Mouse (Mus musculus): ENCODE results near the gene Xpo6.

GRCm38 (mm10) chr7:126085154-126085553 lies 115.1 kb downstream of the Xpo6 start:
- TF ChIP-seq CTCF (IDR thresholded peaks at IDR 0.05; ENCODE audit: borderline replicate concordance, control insufficient read depth, extremely low read depth, insufficient read depth, low read length, poor library complexity) (no peak), POLR2A (IDR thresholded peaks at IDR 0.05; ENCODE audit: control insufficient read depth, extremely low read depth, insufficient read depth, low read length, poor library complexity) (no peak)
